Mouse (Mus musculus) embryonic facial prominence, embryonic 14.5 days (tissue): Measurements from ENCODE around the gene Rbm39. TPM values are rescaled to one million over a fixed set of nuclear protein-coding genes. Genes with fewer than 3 reads are reported as not detected.
"Not testable (repeated sequence)": the region's sequence is repeated elsewhere in the genome, so short reads cannot be mapped to it uniquely, and the experiment has no call there.

Experiments used
- ATAC-seq: fragments of 200-750 bp; cut with Nextera tagmentation; 2 replicates; pipeline ENCODE4 v1.8.0; 2017; ENCODE audit warnings: low read depth, moderate number of reproducible peaks, moderate TSS enrichment
- DNase-seq: peaks from one replicate; pipeline ENCODE4 v3.0.0-alpha.2; 2015; ENCODE audit warnings: low spot score
- H3K27ac ChIP-seq: fragments of 300-500 bp; sonication (generic); replicated peaks from 2 replicates; pipeline ENCODE4 v1.5.1; 2014; ENCODE audit warnings: low read depth, mild to moderate bottlenecking, low read length, moderate library complexity
- H3K27me3 ChIP-seq: fragments of 300-500 bp; sonication (generic); replicated peaks from 2 replicates; pipeline ENCODE4 v1.6.1; 2014; ENCODE audit warnings: low read length; ENCODE audit not compliant: control insufficient read depth, insufficient read depth
- H3K36me3 ChIP-seq: fragments of 300-500 bp; sonication (generic); 2 replicates; pipeline ENCODE4 v1.6.1; 2014; ENCODE audit warnings: low read length, mixed read lengths; ENCODE audit not compliant: control insufficient read depth, insufficient read depth
- H3K4me1 ChIP-seq: fragments of 300-500 bp; sonication (generic); 2 replicates; pipeline ENCODE4 v1.6.1; 2014; ENCODE audit warnings: antibody characterized with exemption, low read length; ENCODE audit not compliant: control insufficient read depth, insufficient read depth
- H3K4me2 ChIP-seq: fragments of 300-500 bp; sonication (generic); 2 replicates; pipeline ENCODE4 v1.6.1; 2014; ENCODE audit warnings: low read depth, mild to moderate bottlenecking, low read length, moderate library complexity, mixed read lengths
- H3K4me3 ChIP-seq: fragments of 300-500 bp; sonication (generic); 2 replicates; pipeline ENCODE4 v1.5.1; 2014; ENCODE audit warnings: low read depth, mild to moderate bottlenecking, low read length
- H3K9ac ChIP-seq: fragments of 300-500 bp; sonication (generic); 2 replicates; pipeline ENCODE4 v1.6.1; 2014; ENCODE audit warnings: low read depth, mild to moderate bottlenecking, low read length, moderate library complexity, mixed read lengths
- H3K9me3 ChIP-seq: fragments of 300-500 bp; sonication (generic); 2 replicates; pipeline ENCODE4 v1.6.1; 2016; ENCODE audit warnings: low read length; ENCODE audit not compliant: control insufficient read depth
- WGBS: fragments of 180-500 bp; shearing (Covaris S2); extraction: QIAGEN DNeasy Blood & Tissue Kit; methylation state at CpG from one replicate; pipeline ENCODE4 v1.1.7; 2014; 5-methylcytosine and 5-hydroxymethylcytosine counted together
- polyA plus RNA-seq: library from polyadenylated mRNA; unstranded; fragments of >200 nt; fragmentation: Nextera tagmentation; extraction: Ambion mirVana; gene quantifications from 2 replicates; pipeline ENCODE4 v1.2.1, GENCODE M21; 2014

The Rbm39 gene
- polyA plus RNA-seq, 1 experiment from 2014 or later, result 561 TPM

GRCm38 (mm10) chr2:156190004-156190896 lies 10.2 kb upstream of the Rbm39 start:
- H3K9ac ChIP-seq, result no peak overlapping the region
- WGBS, result 76% methylated on average over 14 of the region's 14 CpGs
- no peak overlapping the region for H3K4me2 ChIP-seq
- no peaks in the 10 kb centered on the region for H3K4me1 ChIP-seq
- ATAC-seq, result no peak
- DNase-seq, result no peak
- H3K36me3 ChIP-seq, result no peaks in the 10 kb centered on the region
- no peaks in the 10 kb centered on the region for H3K9me3 ChIP-seq
- no peak overlapping the region for H3K27ac ChIP-seq
- H3K27me3 ChIP-seq, result no peaks in the 10 kb centered on the region
- H3K4me3 ChIP-seq, result no peak overlapping the region

DNA sequence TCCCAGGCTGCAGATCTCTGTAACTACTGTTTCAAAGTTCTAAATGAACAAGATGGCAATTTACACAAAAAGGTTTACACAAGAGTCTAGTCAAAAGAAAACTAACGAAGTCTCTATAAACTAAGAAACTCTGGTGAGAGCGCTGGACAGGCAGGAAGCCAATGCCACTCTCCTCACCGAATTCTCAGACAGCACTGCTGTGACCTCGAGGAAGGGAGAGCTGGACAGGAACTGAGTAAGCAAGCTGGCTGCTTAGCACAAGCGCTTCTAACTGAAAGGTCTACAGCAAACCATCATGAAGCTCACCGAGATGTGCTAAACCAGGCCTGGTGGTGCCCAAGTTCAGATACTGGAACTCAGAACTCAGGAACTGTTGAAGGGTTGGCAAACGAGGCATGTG lies 9.2 kb upstream of the Rbm39 start:
- not testable (repeated sequence) for H3K9ac ChIP-seq, H3K27ac ChIP-seq, H3K4me2 ChIP-seq, ATAC-seq, DNase-seq, H3K36me3 ChIP-seq, H3K4me3 ChIP-seq, H3K27me3 ChIP-seq, H3K4me1 ChIP-seq, H3K9me3 ChIP-seq
- WGBS, result 75% methylated on average over 7 of the region's 7 CpGs

- no peak for ATAC-seq
- H3K27me3 ChIP-seq, result no peaks in the 10 kb centered on the region
- no peak overlapping the region for H3K4me2 ChIP-seq
- H3K27ac ChIP-seq, result no peak overlapping the region
- H3K4me1 ChIP-seq, result peaks cover 21% of the 10 kb centered on the region
- DNase-seq, result no peak
- H3K9ac ChIP-seq, result no peak overlapping the region
- H3K9me3 ChIP-seq, result no peaks in the 10 kb centered on the region
- 70% methylated on average over 2 of the region's 2 CpGs for WGBS
- peaks cover 25% of the 10 kb centered on the region for H3K36me3 ChIP-seq
- no peak overlapping the region for H3K4me3 ChIP-seq
These were observed 1.6 kb upstream of the Rbm39 start for GRCm38 (mm10) chr2:156181592-156181991.

GRCm38 (mm10) chr2:156180824-156181590 lies 969 bp upstream of the Rbm39 start:
- Histone ChIP-seq H3K4me3 (peak overlapping the region; percentile 98), H3K27ac (peak overlapping the region; percentile 98), H3K36me3 (peaks cover 31% of the 10 kb centered on the region), H3K4me2 (peak overlapping the region; percentile 74), H3K9ac (peak overlapping the region; percentile 100), H3K27me3 (no peaks in the 10 kb centered on the region), H3K4me1 (peaks cover 22% of the 10 kb centered on the region), H3K9me3 (no peaks in the 10 kb centered on the region)
- WGBS, result 13% methylated on average over 8 of the region's 8 CpGs
- ATAC-seq (no peak), DNase-seq (no peak)

DNA sequence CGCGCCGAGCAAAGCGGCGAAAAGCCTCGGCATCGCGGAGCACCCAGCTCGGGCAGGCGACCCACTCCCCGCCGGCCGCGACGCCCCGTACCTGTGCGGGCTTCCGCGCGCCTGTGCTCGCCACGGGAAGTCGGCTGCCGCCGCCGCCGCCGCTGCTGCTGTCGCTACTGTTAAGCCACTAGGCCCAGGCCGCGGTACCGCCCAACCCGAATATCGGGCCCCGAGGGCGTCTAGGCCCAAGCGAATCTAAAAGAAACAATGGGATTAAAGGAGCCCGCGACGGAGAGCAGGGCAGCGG lies 293 bp downstream of the Rbm39 start:
- Histone ChIP-seq H3K27me3 (no peaks in the 10 kb centered on the region), H3K36me3 (peaks cover 41% of the 10 kb centered on the region), H3K4me2 (peak overlapping the region; percentile 93; the same call in 1 of the 2 replicates), H3K4me3 (peak overlapping the region; percentile 98), H3K4me1 (peaks cover 27% of the 10 kb centered on the region), H3K27ac (peak overlapping the region; percentile 98), H3K9me3 (no peaks in the 10 kb centered on the region), H3K9ac (peak overlapping the region; percentile 100)
- under 1% methylated on average over 30 of the region's 41 CpGs for WGBS
- peak; percentile 13; the same call in 1 of the 2 replicates for ATAC-seq
- no peak for DNase-seq

GRCm38 (mm10) chr2:156179046-156179795 lies 817 bp downstream of the Rbm39 start:
- Histone ChIP-seq H3K27ac (peak overlapping the region; percentile 98), H3K4me3 (peak overlapping the region; percentile 98), H3K36me3 (peaks cover 47% of the 10 kb centered on the region), H3K9ac (peak overlapping the region; percentile 100), H3K4me2 (peak overlapping the region; percentile 93), H3K4me1 (peaks cover 27% of the 10 kb centered on the region), H3K27me3 (no peaks in the 10 kb centered on the region), H3K9me3 (no peaks in the 10 kb centered on the region)
- DNase-seq, result peak; percentile 91
- 0 out of 2 replicates have a peak, but pooled peaks have one; percentile 31 for ATAC-seq
- under 1% methylated on average over 43 of the region's 47 CpGs for WGBS

DNA sequence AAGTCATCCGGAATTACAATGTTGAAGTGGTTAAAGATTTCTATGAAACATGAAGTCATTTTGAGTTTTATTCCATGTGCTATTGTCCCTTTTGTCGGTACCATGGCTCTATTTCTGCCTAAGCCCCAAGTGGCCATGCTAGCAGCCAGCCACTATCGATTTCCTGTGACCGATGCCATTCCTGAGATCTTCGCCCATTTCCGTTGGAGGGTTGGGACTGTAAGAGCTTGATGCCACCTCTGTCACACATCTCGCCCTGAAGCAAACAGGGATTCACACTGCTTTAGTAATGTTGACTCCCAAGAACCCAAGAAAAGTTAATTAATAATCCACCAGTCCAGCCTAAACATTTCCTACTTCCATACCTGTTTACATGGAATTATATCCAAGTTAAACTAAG lies 2.4 kb downstream of the Rbm39 start:
- peaks cover 27% of the 10 kb centered on the region for H3K4me1 ChIP-seq
- no peaks in the 10 kb centered on the region for H3K27me3 ChIP-seq
- H3K36me3 ChIP-seq, result peaks cover 60% of the 10 kb centered on the region
- peak overlapping the region; percentile 98 for H3K4me3 ChIP-seq
- ATAC-seq (no peak), DNase-seq (no peak)
- no peak overlapping the region for H3K27ac ChIP-seq
- peak overlapping the region; percentile 100 for H3K9ac ChIP-seq
- 65% methylated on average over 7 of the region's 7 CpGs for WGBS
- peak overlapping the region; percentile 93 for H3K4me2 ChIP-seq
- no peaks in the 10 kb centered on the region for H3K9me3 ChIP-seq

- peak overlapping the region; percentile 6; the same call in 1 of the 2 replicates for H3K4me3 ChIP-seq
- peak overlapping the region; percentile 26 for H3K4me2 ChIP-seq
These were observed 3.0 kb downstream of the Rbm39 start for GRCm38 (mm10) chr2:156177079-156177478.

More at GRCm38 (mm10) chr2:156177079-156177478, 3.0 kb downstream of the Rbm39 start:
- no peaks in the 10 kb centered on the region for H3K27me3 ChIP-seq
- peaks cover 27% of the 10 kb centered on the region for H3K4me1 ChIP-seq
- peaks cover 66% of the 10 kb centered on the region for H3K36me3 ChIP-seq
- 84% methylated on average over 6 of the region's 6 CpGs for WGBS
- no peak for DNase-seq
- no peak for ATAC-seq
- no peak overlapping the region for H3K27ac ChIP-seq
- H3K9ac ChIP-seq, result 0 out of 2 replicates have a peak overlapping the region, but pooled peaks have one; percentile 22
- H3K9me3 ChIP-seq, result no peaks in the 10 kb centered on the region
